Mouse (Mus musculus): ENCODE measurements at regions not wholly inside any gene's neighbourhood (a gene's known extent, or its start where the extent isn't known, plus 50 kb on each side); places are given as distances from the start of the nearest gene placed in this dataset.
A peak's percentile ranks its signal among the peaks of the same experiment; 100 is the strongest.

DNA sequence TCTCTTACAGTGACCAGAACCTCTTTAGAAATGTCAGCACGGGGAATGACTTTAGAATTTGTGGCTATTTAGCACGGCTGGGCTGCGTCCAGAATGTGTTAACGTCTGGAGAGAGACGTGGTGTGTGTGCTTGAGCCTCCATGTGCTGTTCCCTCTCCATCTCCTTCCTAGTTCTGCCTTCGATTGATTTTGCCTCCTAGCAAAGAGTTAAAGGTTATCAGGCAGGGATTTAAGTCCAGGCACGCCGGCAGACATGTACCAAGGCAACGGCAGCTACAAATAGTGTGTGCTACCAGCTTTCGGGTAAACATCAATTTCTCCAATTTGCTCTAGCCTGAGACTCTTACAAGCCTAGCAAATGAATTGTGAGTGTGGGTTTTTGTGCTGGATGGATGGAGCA is 285.7 kb downstream of the Icos start:
- H3K4me1 ChIP-seq (ENCODE audit: control insufficient read depth, insufficient read depth, low read length): no peaks in the 10 kb centered on the region
- no peak for TF ChIP-seq POLR2A (IDR thresholded peaks at IDR 0.05; ENCODE audit: insufficient read depth, low read depth, low read length)
- TF ChIP-seq CTCF (IDR thresholded peaks at IDR 0.05): no peak
- no peak for TF ChIP-seq EP300 (IDR thresholded peaks at IDR 0.05; ENCODE audit: insufficient read depth, low read depth, low read length)
- no peaks in the 10 kb centered on the region for H3K27me3 ChIP-seq (ENCODE audit: control insufficient read depth, insufficient read depth, low read length)
- H3K36me3 ChIP-seq (ENCODE audit: control insufficient read depth, insufficient read depth, low read length): no peaks in the 10 kb centered on the region
- H3K9ac ChIP-seq (ENCODE audit: low read depth, low read length): no peak overlapping the region
- no peak for DNase-seq
- intact Hi-C loops (cut with DNase I): no loop called here
- H3K79me2 ChIP-seq (replicated peaks; ENCODE audit: control insufficient read depth, insufficient read depth, low read length): no peaks in the 10 kb centered on the region
- H3K27ac ChIP-seq: no peak overlapping the region
- WGBS: 42% methylated on average over 10 of the region's 10 CpGs
- no peak overlapping the region for H3K4me3 ChIP-seq

DNA sequence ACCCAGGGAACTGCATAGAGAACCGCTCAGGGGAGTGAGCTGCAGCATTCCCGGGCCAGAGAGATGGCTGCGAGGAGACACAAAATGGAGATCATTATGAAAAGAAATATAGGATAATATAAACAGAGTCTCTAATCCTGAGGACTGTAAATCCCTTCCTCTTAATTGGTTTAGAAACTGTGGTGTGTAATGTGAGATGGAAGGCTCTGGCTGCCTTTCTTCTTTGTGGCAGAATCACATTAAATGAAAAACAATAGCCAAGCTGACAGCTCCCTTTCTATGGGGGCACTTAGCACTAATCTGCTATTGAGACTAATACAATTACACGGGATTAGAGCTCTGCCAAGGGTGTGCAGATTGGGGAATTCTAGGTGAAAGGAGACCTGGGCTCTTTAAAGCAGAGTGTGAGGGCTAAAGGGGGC is 288.0 kb downstream of the Icos start:
- no peaks in the 10 kb centered on the region for H3K27me3 ChIP-seq (ENCODE audit: control insufficient read depth, insufficient read depth, low read length)
- TF ChIP-seq EP300 (IDR thresholded peaks at IDR 0.05; ENCODE audit: insufficient read depth, low read depth, low read length): no peak
- no peak for TF ChIP-seq CTCF (IDR thresholded peaks at IDR 0.05)
- no peak for TF ChIP-seq POLR2A (IDR thresholded peaks at IDR 0.05; ENCODE audit: insufficient read depth, low read depth, low read length)
- intact Hi-C loops (cut with DNase I): no loop called here
- H3K36me3 ChIP-seq (ENCODE audit: control insufficient read depth, insufficient read depth, low read length): no peaks in the 10 kb centered on the region
- H3K4me3 ChIP-seq: no peak overlapping the region
- no peak for DNase-seq
- H3K79me2 ChIP-seq (replicated peaks; ENCODE audit: control insufficient read depth, insufficient read depth, low read length): no peaks in the 10 kb centered on the region
- H3K27ac ChIP-seq: no peak overlapping the region
- H3K4me1 ChIP-seq (ENCODE audit: control insufficient read depth, insufficient read depth, low read length): peaks cover 2% of the 10 kb centered on the region
- no peak overlapping the region for H3K9ac ChIP-seq (ENCODE audit: low read depth, low read length)
- 65% methylated on average over 4 of the region's 4 CpGs for WGBS

DNA sequence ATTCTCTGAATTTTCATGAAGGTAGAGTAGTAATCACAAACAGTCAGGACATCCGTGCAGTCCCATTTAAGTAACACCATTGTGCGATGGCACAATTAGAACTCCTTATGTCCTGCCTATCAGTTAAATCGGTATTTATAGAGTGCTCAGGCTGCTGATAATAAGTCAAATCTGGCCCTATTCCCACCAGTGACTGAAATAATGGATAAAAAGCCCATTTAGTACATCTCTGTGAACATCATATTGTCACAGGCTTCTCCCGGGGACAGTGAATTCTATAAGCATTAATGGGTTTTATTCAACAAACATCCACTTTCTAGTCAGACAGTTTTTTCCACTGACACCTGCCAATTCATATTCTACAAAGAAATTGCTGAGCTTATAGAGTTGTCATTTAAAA is 296.1 kb downstream of the Icos start:
- no peak overlapping the region for H3K9ac ChIP-seq (ENCODE audit: low read depth, low read length)
- no peaks in the 10 kb centered on the region for H3K79me2 ChIP-seq (replicated peaks; ENCODE audit: control insufficient read depth, insufficient read depth, low read length)
- DNase-seq: no peak
- no peaks in the 10 kb centered on the region for H3K27me3 ChIP-seq (ENCODE audit: control insufficient read depth, insufficient read depth, low read length)
- WGBS: 44% methylated on average over 4 of the region's 4 CpGs
- intact Hi-C loops (cut with DNase I): loop anchor here (10.0 kb wide), 1 partner anchor 69 kb away; no protein-coding TSS in a partner anchor
- H3K36me3 ChIP-seq (ENCODE audit: control insufficient read depth, insufficient read depth, low read length): no peaks in the 10 kb centered on the region
- peaks cover 11% of the 10 kb centered on the region for H3K4me1 ChIP-seq (ENCODE audit: control insufficient read depth, insufficient read depth, low read length)
- TF ChIP-seq EP300 (IDR thresholded peaks at IDR 0.05; ENCODE audit: insufficient read depth, low read depth, low read length) (no peak), POLR2A (IDR thresholded peaks at IDR 0.05; ENCODE audit: insufficient read depth, low read depth, low read length) (no peak), CTCF (IDR thresholded peaks at IDR 0.05) (no peak)
- no peak overlapping the region for H3K4me3 ChIP-seq
- no peak overlapping the region for H3K27ac ChIP-seq

DNA sequence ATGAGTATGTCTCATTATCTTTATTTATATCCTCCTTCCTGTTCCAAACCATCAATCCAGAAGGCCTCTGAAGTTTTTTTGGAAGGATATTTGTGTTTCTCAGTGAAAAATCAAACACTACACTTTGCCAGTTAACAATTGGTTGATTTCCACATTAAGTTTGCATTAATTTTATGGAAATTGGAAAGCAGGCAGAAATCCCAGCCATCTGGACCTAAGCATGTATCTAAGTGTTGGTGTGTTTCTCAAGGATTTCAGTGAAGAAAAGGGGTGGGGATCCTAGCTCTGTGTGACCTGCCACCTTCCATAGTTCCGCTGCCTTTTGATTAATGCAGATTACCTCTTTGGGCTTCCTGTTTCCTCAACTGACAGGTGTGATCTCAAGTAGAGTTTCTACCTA is 296.5 kb downstream of the Icos start:
- no peaks in the 10 kb centered on the region for H3K36me3 ChIP-seq (ENCODE audit: control insufficient read depth, insufficient read depth, low read length)
- H3K27ac ChIP-seq: no peak overlapping the region
- WGBS: 92% methylated on average over 1 of the region's 1 CpGs
- DNase-seq: no peak
- intact Hi-C loops (cut with DNase I): loop anchor here (10.0 kb wide), 1 partner anchor 69 kb away; no protein-coding TSS in a partner anchor
- no peak overlapping the region for H3K4me3 ChIP-seq
- no peak overlapping the region for H3K9ac ChIP-seq (ENCODE audit: low read depth, low read length)
- no peaks in the 10 kb centered on the region for H3K27me3 ChIP-seq (ENCODE audit: control insufficient read depth, insufficient read depth, low read length)
- no peak for TF ChIP-seq POLR2A (IDR thresholded peaks at IDR 0.05; ENCODE audit: insufficient read depth, low read depth, low read length)
- TF ChIP-seq CTCF (IDR thresholded peaks at IDR 0.05): no peak
- no peak for TF ChIP-seq EP300 (IDR thresholded peaks at IDR 0.05; ENCODE audit: insufficient read depth, low read depth, low read length)
- H3K4me1 ChIP-seq (ENCODE audit: control insufficient read depth, insufficient read depth, low read length): peaks cover 11% of the 10 kb centered on the region
- no peaks in the 10 kb centered on the region for H3K79me2 ChIP-seq (replicated peaks; ENCODE audit: control insufficient read depth, insufficient read depth, low read length)

DNA sequence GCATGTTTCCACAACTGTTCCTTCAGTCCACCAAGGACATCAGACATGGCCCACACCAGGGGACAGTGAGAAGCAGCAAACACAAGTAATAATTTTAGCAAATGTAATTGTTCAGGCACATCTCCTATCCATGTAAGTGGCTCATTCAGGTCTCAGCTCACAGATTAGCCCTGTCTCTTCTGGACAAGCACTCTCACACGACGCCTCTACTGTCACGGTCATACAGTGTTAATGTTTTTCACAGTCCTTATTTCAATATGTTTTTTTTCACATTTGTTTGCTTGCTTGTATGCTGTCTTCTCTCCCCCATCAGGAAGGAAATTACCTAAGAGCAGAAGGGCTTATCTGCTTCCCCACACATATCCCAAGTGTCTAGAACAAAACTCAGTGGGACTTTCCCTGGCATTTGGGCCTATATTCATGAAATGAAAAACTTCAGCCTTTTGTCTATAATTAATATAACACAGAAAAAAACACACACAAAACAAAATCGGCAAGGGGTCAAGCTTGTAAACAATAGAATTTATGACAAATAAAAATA is 299.5 kb downstream of the Icos start:
- no peak overlapping the region for H3K9ac ChIP-seq (ENCODE audit: low read depth, low read length)
- peaks cover 9% of the 10 kb centered on the region for H3K4me1 ChIP-seq (ENCODE audit: control insufficient read depth, insufficient read depth, low read length)
- H3K79me2 ChIP-seq (replicated peaks; ENCODE audit: control insufficient read depth, insufficient read depth, low read length): no peaks in the 10 kb centered on the region
- H3K4me3 ChIP-seq: no peak overlapping the region
- peak overlapping the region; percentile 69 for H3K27ac ChIP-seq
- H3K36me3 ChIP-seq (ENCODE audit: control insufficient read depth, insufficient read depth, low read length): no peaks in the 10 kb centered on the region
- WGBS: 38% methylated on average over 4 of the region's 4 CpGs
- no peaks in the 10 kb centered on the region for H3K27me3 ChIP-seq (ENCODE audit: control insufficient read depth, insufficient read depth, low read length)
- intact Hi-C loops (cut with DNase I): loop anchor here (1.0 to 10.0 kb wide), 3 partner anchors 18 to 95 kb away; no protein-coding TSS in a partner anchor
- TF ChIP-seq EP300 (IDR thresholded peaks at IDR 0.05; ENCODE audit: insufficient read depth, low read depth, low read length): 0 out of 2 replicates have a peak, but pooled peaks have one; percentile 54
- no peak; the same call in 1 of the 2 replicates for TF ChIP-seq POLR2A (IDR thresholded peaks at IDR 0.05; ENCODE audit: insufficient read depth, low read depth, low read length)
- peak in 1 of 2 experiments; percentile 21 for DNase-seq

DNA sequence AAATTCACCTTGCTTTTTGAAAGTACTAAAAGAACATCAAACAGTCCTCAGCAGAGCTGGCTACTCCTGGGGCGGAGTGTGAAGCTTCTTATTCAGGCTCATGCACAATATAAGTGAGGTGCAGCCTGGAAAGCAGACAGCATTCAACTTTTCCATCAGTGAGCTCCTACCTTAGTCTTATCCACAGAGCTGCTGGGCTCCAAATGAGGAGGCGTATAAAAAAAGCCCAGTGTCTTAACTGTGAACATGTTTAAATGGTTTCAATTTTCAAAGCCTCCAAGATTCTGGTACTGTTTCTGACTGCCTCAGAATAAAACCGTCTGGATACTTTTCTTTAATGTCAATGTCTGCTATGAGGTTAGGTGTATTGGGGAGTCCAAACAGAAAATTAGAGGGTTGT is 310.5 kb downstream of the Icos start:
- Histone ChIP-seq H3K36me3 (ENCODE audit: control insufficient read depth, insufficient read depth, low read length) (no peaks in the 10 kb centered on the region), H3K79me2 (replicated peaks; ENCODE audit: control insufficient read depth, insufficient read depth, low read length) (no peaks in the 10 kb centered on the region), H3K4me1 (ENCODE audit: control insufficient read depth, insufficient read depth, low read length) (no peaks in the 10 kb centered on the region), H3K9ac (ENCODE audit: low read depth, low read length) (no peak overlapping the region), H3K27ac (no peak overlapping the region), H3K27me3 (ENCODE audit: control insufficient read depth, insufficient read depth, low read length) (no peaks in the 10 kb centered on the region), H3K4me3 (no peak overlapping the region)
- TF ChIP-seq POLR2A (IDR thresholded peaks at IDR 0.05; ENCODE audit: insufficient read depth, low read depth, low read length) (no peak), CTCF (IDR thresholded peaks at IDR 0.05) (no peak), EP300 (IDR thresholded peaks at IDR 0.05; ENCODE audit: insufficient read depth, low read depth, low read length) (no peak)
- intact Hi-C loops (cut with DNase I): no loop called here
- WGBS: 86% methylated on average over 3 of the region's 3 CpGs
- DNase-seq: no peak

Data from heart, adult 2 months (tissue).